Mouse (Mus musculus): Measurements from ENCODE around the gene Dnah3. TPM values are rescaled to one million over a fixed set of nuclear protein-coding genes. Genes with fewer than 3 reads are reported as not detected.

Gene Dnah3
- polyA plus RNA-seq, 1 experiment from 2014 or later, result not detected

DNA sequence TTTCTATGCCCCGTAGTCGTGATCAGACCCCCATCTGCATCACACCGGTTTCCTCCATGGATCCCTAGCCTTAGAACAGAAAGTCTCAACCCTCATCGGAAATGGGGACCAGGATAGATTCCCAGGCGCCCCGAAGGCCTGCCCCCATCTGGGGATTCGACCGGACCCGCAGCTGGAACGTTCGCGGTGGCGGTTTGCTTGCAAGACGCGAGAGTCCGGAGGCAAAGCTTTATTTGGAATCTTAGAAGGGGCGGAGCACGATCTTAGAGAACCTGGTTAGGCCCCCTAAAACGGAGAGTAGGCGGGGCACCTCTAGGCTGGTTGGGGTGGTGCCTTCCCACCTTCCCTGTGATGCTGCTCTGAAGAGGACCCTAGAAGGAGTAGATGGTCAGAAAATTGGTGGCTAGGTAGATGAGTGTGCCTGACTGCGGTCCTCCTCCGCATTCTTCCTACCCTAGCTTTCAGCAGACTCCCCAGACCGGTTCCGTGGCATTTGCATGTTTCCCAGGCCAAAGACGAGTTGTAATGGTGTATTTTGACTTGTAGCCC lies 8.0 kb upstream of the Dnah3 start:
- WGBS (ENCODE audit: insufficient replicate concordance), result 5% methylated on average over 25 of the region's 25 CpGs
- Histone ChIP-seq H3K4me3 (replicated peaks) (peak overlapping the region; percentile 57), H3K27me3 (peaks cover 18% of the 10 kb centered on the region), H3K9me3 (replicated peaks) (no peaks in the 10 kb centered on the region), H3K4me2 (peak overlapping the region; percentile 75), H3K9ac (no peak overlapping the region), H3K27ac (replicated peaks) (no peak overlapping the region), H3K36me3 (replicated peaks) (no peaks in the 10 kb centered on the region), H3K4me1 (replicated peaks) (peaks cover 14% of the 10 kb centered on the region)
- ATAC-seq (ENCODE audit: insufficient read depth), result no peak

- Histone ChIP-seq H3K4me3 (replicated peaks) (peak within 1 kb of the TSS; percentile 57), H3K36me3 (replicated peaks) (no peaks in the 10 kb centered on the region), H3K9me3 (replicated peaks) (no peaks in the 10 kb centered on the region), H3K27me3 (peaks cover 18% of the 10 kb centered on the region), H3K27ac (replicated peaks) (no peak within 1 kb of the TSS), H3K9ac (peak within 1 kb of the TSS; percentile 27; the same call in 1 of the 2 replicates), H3K4me2 (peak within 1 kb of the TSS; percentile 75), H3K4me1 (replicated peaks) (peaks cover 14% of the 10 kb centered on the region)
- WGBS (ENCODE audit: insufficient replicate concordance), result 1% methylated on average over 42 of the region's 42 CpGs
- ATAC-seq (ENCODE audit: insufficient read depth), result peak; percentile 83
Observed at GRCm38 (mm10) chr7:120102164-120102972, 7.3 kb upstream of the Dnah3 start, which contains the start of gene Tmem159. Tmem159 (plus strand) TSS chr7:120102353.

DNA sequence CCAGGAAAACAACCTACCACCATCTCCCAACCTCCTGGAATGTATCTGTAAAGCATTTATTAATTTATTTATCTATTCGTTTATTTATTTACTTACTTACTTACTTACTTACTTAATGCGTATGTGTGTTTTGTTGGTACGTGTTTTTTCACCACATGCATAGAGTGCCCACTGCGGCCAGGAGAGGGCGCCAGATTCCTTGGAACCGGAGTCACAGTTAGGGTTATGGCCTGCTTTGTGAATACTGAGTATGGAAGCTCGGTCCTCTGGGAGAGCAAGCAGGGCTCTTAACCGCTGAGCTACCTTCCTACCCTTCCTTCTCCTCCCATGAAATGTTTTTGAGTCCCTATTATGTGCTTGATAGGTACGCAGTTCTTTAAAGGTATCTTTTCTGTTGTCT lies 3.3 kb upstream of the Dnah3 start:
- ATAC-seq (ENCODE audit: insufficient read depth), result no peak
- Histone ChIP-seq H3K9me3 (replicated peaks) (no peaks in the 10 kb centered on the region), H3K4me1 (replicated peaks) (peaks cover 14% of the 10 kb centered on the region), H3K27ac (replicated peaks) (no peak overlapping the region), H3K9ac (no peak overlapping the region), H3K4me2 (no peak overlapping the region), H3K36me3 (replicated peaks) (no peaks in the 10 kb centered on the region), H3K4me3 (replicated peaks) (no peak overlapping the region), H3K27me3 (peaks cover 15% of the 10 kb centered on the region)
- WGBS (ENCODE audit: insufficient replicate concordance), result 18% methylated on average over 9 of the region's 9 CpGs

GRCm38 (mm10) chr7:120097845-120098244 lies 2.8 kb upstream of the Dnah3 start:
- no peak for ATAC-seq (ENCODE audit: insufficient read depth)
- 4% methylated on average over 7 of the region's 7 CpGs for WGBS (ENCODE audit: insufficient replicate concordance)
- peaks cover 10% of the 10 kb centered on the region for H3K27me3 ChIP-seq

DNA sequence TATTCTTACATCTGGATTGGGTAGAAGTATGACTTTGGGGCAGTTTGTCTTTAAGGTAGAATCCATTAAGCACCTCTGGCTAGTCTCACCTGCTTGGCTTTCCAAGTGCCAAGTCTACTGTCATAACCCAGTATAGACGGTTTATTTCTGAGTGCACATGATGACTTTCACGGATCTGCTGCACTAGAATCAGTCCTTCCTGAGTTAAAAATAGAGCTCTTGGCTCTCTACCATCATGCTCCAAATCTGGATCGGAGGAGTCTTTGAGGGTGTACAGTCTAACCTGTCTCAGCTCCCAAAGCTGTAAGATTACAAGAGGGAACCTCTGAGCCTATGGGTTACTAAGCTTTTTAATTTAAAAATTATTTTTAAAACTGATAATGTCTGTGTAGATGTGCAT lies 864 bp downstream of the Dnah3 start:
- WGBS (ENCODE audit: insufficient replicate concordance), result 64% methylated on average over 3 of the region's 3 CpGs
- H3K27ac ChIP-seq (replicated peaks), result no peak overlapping the region
- H3K9ac ChIP-seq, result no peak overlapping the region
- no peaks in the 10 kb centered on the region for H3K9me3 ChIP-seq (replicated peaks)
- H3K4me2 ChIP-seq, result no peak overlapping the region
- H3K4me1 ChIP-seq (replicated peaks), result no peaks in the 10 kb centered on the region
- H3K4me3 ChIP-seq (replicated peaks), result no peak overlapping the region
- no peaks in the 10 kb centered on the region for H3K27me3 ChIP-seq
- no peaks in the 10 kb centered on the region for H3K36me3 ChIP-seq (replicated peaks)
- no peak for ATAC-seq (ENCODE audit: insufficient read depth)

More at GRCm38 (mm10) chr7:120097845-120098244, 2.8 kb upstream of the Dnah3 start:
- Histone ChIP-seq H3K36me3 (replicated peaks) (no peaks in the 10 kb centered on the region), H3K9ac (no peak overlapping the region), H3K9me3 (replicated peaks) (no peaks in the 10 kb centered on the region), H3K4me2 (no peak overlapping the region), H3K4me3 (replicated peaks) (no peak overlapping the region), H3K27ac (replicated peaks) (no peak overlapping the region), H3K4me1 (replicated peaks) (peaks cover 9% of the 10 kb centered on the region; the same call in 1 of the 2 replicates)

DNA sequence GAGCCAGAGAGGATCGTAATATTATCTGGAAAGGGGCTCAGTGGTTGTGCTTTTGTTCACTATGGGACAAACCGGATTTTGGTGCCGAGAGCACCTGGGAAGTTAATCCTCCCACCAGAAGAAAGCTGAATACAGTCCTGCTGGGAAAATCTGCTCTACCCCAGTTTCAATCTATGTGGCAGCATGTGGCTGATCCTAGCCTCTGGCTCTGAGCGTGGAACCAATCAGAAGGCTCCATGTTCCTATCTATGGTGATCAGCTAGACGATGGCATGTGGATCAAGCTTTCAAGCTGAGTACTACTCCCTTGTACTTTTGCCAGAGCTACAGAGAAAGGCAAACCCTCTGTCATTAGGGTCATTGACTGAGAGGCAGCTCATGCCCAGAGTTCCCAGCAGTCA lies 2.0 kb downstream of the Dnah3 start:
- H3K27ac ChIP-seq (replicated peaks), result no peak overlapping the region
- no peak overlapping the region for H3K4me2 ChIP-seq
- no peak overlapping the region for H3K4me3 ChIP-seq (replicated peaks)
- no peaks in the 10 kb centered on the region for H3K27me3 ChIP-seq
- no peaks in the 10 kb centered on the region for H3K36me3 ChIP-seq (replicated peaks)
- WGBS (ENCODE audit: insufficient replicate concordance), result 46% methylated on average over 5 of the region's 5 CpGs
- no peak for ATAC-seq (ENCODE audit: insufficient read depth)
- H3K9ac ChIP-seq, result no peak overlapping the region
- no peaks in the 10 kb centered on the region for H3K9me3 ChIP-seq (replicated peaks)
- no peaks in the 10 kb centered on the region for H3K4me1 ChIP-seq (replicated peaks)

GRCm38 (mm10) chr7:120080177-120080576 lies 14.9 kb downstream of the Dnah3 start:
- no peak for ATAC-seq (ENCODE audit: insufficient read depth)
- H3K9me3 ChIP-seq (replicated peaks), result no peaks in the 10 kb centered on the region
- no peak overlapping the region for H3K4me2 ChIP-seq
- H3K4me1 ChIP-seq (replicated peaks), result no peaks in the 10 kb centered on the region
- no peak overlapping the region for H3K27ac ChIP-seq (replicated peaks)
- no peak overlapping the region for H3K4me3 ChIP-seq (replicated peaks)
- H3K36me3 ChIP-seq (replicated peaks), result no peaks in the 10 kb centered on the region
- no peak overlapping the region for H3K9ac ChIP-seq
- 49% methylated on average over 3 of the region's 3 CpGs for WGBS (ENCODE audit: insufficient replicate concordance)
- no peaks in the 10 kb centered on the region for H3K27me3 ChIP-seq

DNA sequence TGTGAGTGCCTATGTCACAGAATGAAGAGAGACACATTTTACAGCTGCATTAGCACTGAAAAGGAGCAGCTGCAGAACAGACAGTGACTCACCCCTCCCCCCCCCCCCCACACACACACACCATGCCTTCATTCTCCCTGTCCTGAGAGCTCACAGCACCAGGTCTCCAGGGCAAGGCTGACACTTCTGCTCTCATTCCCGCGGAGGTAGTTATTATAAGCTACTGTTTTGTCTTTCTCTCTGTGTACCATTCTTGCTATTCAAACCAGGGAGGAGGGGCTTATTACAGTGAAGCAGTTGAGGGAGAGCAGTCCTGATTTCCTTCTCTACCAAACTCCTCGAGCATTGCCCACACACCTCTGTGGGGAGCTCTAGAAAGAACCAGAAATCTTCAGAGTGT lies 25.9 kb downstream of the Dnah3 start:
- Histone ChIP-seq H3K4me1 (replicated peaks) (no peaks in the 10 kb centered on the region), H3K9ac (no peak overlapping the region), H3K27ac (replicated peaks) (no peak overlapping the region), H3K36me3 (replicated peaks) (no peaks in the 10 kb centered on the region), H3K9me3 (replicated peaks) (no peaks in the 10 kb centered on the region), H3K4me3 (replicated peaks) (no peak overlapping the region), H3K4me2 (no peak overlapping the region), H3K27me3 (no peaks in the 10 kb centered on the region)
- no peak for ATAC-seq (ENCODE audit: insufficient read depth)
- WGBS (ENCODE audit: insufficient replicate concordance), result 39% methylated on average over 3 of the region's 3 CpGs

DNA sequence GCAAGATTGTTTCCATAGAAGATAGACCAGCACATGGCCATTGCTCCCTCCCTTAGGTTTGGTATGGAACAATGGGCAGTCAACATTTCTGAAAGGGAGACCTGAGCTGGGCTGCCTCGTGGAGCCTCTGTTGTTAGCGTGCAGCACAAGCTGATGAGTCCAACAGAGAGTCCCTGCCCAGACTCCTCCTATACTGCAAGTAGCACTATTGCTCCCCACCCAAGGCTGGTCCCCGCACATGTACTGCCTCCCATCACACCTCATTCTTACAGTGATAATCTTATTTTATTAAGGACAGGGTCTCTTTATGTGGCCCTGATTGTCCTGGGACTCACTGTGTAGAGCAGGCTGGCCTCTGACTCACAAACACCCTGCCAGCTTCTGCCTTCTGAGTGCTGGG lies 27.0 kb downstream of the Dnah3 start:
- Histone ChIP-seq H3K4me3 (replicated peaks) (no peak overlapping the region), H3K4me1 (replicated peaks) (no peaks in the 10 kb centered on the region), H3K36me3 (replicated peaks) (no peaks in the 10 kb centered on the region), H3K27me3 (no peaks in the 10 kb centered on the region), H3K9ac (no peak overlapping the region), H3K9me3 (replicated peaks) (no peaks in the 10 kb centered on the region), H3K4me2 (no peak overlapping the region), H3K27ac (replicated peaks) (no peak overlapping the region)
- no peak for ATAC-seq (ENCODE audit: insufficient read depth)
- 50% methylated on average over 3 of the region's 3 CpGs for WGBS (ENCODE audit: insufficient replicate concordance)

GRCm38 (mm10) chr7:120064045-120064444 lies 31.0 kb downstream of the Dnah3 start:
- Histone ChIP-seq H3K4me3 (replicated peaks) (no peak overlapping the region), H3K27me3 (no peaks in the 10 kb centered on the region), H3K4me1 (replicated peaks) (no peaks in the 10 kb centered on the region), H3K4me2 (no peak overlapping the region), H3K27ac (replicated peaks) (no peak overlapping the region), H3K36me3 (replicated peaks) (no peaks in the 10 kb centered on the region), H3K9me3 (replicated peaks) (no peaks in the 10 kb centered on the region), H3K9ac (no peak overlapping the region)
- no peak for ATAC-seq (ENCODE audit: insufficient read depth)
- 59% methylated on average over 1 of the region's 1 CpGs for WGBS (ENCODE audit: insufficient replicate concordance)

DNA sequence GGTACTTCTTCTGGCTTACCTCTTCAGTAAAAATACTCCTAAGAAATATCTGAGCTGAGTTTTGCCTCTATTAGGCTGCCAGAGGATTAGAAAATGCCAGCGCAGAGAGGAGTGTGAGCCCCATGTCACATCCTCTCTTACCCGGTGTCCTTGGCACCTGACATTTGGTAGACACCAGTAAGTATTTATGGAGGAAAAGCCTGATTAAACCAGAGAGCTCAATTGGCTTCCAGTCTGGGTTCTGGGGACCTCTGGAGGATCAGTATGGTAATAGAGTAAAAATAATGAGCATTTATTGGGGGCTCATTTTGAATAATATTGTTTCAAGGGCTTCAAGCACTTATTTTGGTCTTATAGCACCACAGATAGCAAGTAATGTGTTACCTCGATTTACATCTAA lies 39.6 kb downstream of the Dnah3 start:
- Histone ChIP-seq H3K4me2 (no peak overlapping the region), H3K36me3 (replicated peaks) (no peaks in the 10 kb centered on the region), H3K4me3 (replicated peaks) (no peak overlapping the region), H3K27me3 (no peaks in the 10 kb centered on the region), H3K4me1 (replicated peaks) (no peaks in the 10 kb centered on the region), H3K27ac (replicated peaks) (no peak overlapping the region), H3K9ac (no peak overlapping the region), H3K9me3 (replicated peaks) (no peaks in the 10 kb centered on the region)
- no peak for ATAC-seq (ENCODE audit: insufficient read depth)
- WGBS (ENCODE audit: insufficient replicate concordance), result 68% methylated on average over 3 of the region's 3 CpGs
